Mouse (Mus musculus) neural tube, embryonic 11.5 days (tissue): ENCODE results near the gene Zfp768. TPM values are rescaled to one million over a fixed set of nuclear protein-coding genes. Genes with fewer than 3 reads are reported as not detected.
"Not testable (repeated sequence)": the region's sequence is repeated elsewhere in the genome, so short reads cannot be mapped to it uniquely, and the experiment has no call there.

ENCODE experiments used
- ATAC-seq: fragments of 200-750 bp; cut with Nextera tagmentation; 2 replicates; pipeline ENCODE4 v1.8.0; 2017; ENCODE audit warnings: moderate number of reproducible peaks, mild to moderate bottlenecking, moderate TSS enrichment, moderate library complexity; ENCODE audit not compliant: insufficient read depth, low FRiP score, low TSS enrichment
- DNase-seq: peaks from one replicate; pipeline ENCODE4 v3.0.0-alpha.2; 2015; ENCODE audit warnings: low spot score
- H3K27ac ChIP-seq: fragments of 300-500 bp; sonication (generic); 2 replicates; pipeline ENCODE4 v1.5.1; 2014; ENCODE audit warnings: low read depth, mild to moderate bottlenecking, low read length
- H3K27me3 ChIP-seq: fragments of 300-500 bp; sonication (generic); 2 replicates; pipeline ENCODE4 v1.6.1; 2014; ENCODE audit warnings: mild to moderate bottlenecking, low read length, mixed read lengths; ENCODE audit not compliant: control insufficient read depth, insufficient read depth
- H3K36me3 ChIP-seq: fragments of 300-500 bp; sonication (generic); 2 replicates; pipeline ENCODE4 v1.6.1; 2014; ENCODE audit warnings: mild to moderate bottlenecking, low read length, moderate library complexity, mixed read lengths; ENCODE audit not compliant: control insufficient read depth, insufficient read depth
- H3K4me1 ChIP-seq: fragments of 300-500 bp; sonication (generic); 2 replicates; pipeline ENCODE4 v1.6.1; 2014; ENCODE audit warnings: low read length, mixed read lengths; ENCODE audit not compliant: control insufficient read depth, insufficient read depth
- H3K4me2 ChIP-seq: fragments of 300-500 bp; sonication (generic); 2 replicates; pipeline ENCODE4 v1.6.1; 2014; ENCODE audit warnings: low read depth, mild to moderate bottlenecking, moderate library complexity
- H3K4me3 ChIP-seq: fragments of 300-500 bp; sonication (generic); 2 replicates; pipeline ENCODE4 v1.5.1; 2014; ENCODE audit warnings: low read depth, low read length
- H3K9ac ChIP-seq: fragments of 300-500 bp; sonication (generic); 2 replicates; pipeline ENCODE4 v1.6.1; 2014; ENCODE audit warnings: mild to moderate bottlenecking, low read length
- H3K9me3 ChIP-seq: fragments of 300-500 bp; sonication (generic); 2 replicates; pipeline ENCODE4 v1.6.1; 2016; ENCODE audit warnings: low read length; ENCODE audit not compliant: control insufficient read depth
- WGBS: fragments of 180-500 bp; shearing (Covaris S2); extraction: QIAGEN DNeasy Blood & Tissue Kit; methylation state at CpG from one replicate; pipeline ENCODE4 v1.1.7; 2014; 5-methylcytosine and 5-hydroxymethylcytosine counted together
- polyA plus RNA-seq: library from polyadenylated mRNA; unstranded; fragments of >200 nt; fragmentation: Nextera tagmentation; extraction: Ambion mirVana; gene quantifications from 2 replicates; pipeline ENCODE4 v1.2.1, GENCODE M21; 2014

Gene Zfp768
- polyA plus RNA-seq, 1 experiment from 2014 or later: 7.0 TPM

DNA sequence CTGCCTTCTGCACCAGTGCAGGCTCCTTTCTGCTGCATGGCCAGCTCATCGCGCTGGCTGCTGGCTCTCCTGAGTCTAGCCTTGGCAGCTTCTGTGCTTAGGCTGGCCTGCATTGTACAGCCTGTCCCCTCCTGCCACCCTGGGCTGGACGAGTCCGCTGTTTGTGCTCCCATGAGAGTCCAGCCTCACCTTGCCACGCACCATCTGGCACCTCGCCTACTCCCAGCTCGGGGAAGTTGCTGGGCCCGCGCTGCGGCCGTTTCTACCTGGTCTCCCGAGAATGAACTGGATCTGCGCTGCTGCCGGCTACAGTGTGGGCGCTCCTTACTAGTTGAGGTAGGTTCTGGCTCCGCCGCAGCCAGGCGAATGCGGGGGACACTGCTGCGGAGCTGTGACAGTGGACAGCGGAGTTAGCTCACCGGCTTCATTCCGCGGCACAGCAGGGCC, 18.1 kb upstream of the Zfp768 start:
- Histone ChIP-seq H3K4me3 (peak overlapping the region; percentile 33), H3K27me3 (peaks cover 5% of the 10 kb centered on the region; the same call in 1 of the 2 replicates), H3K27ac (no peak overlapping the region), H3K4me1 (no peaks in the 10 kb centered on the region), H3K36me3 (no peaks in the 10 kb centered on the region), H3K4me2 (peak overlapping the region; percentile 62), H3K9me3 (no peaks in the 10 kb centered on the region), H3K9ac (peak overlapping the region; percentile 59)
- ATAC-seq (no peak), DNase-seq (peak; percentile 46)
- under 1% methylated on average over 24 of the region's 24 CpGs for WGBS

GRCm38 (mm10) chr7:127362418-127362817, 17.0 kb upstream of the Zfp768 start:
- H3K27me3 ChIP-seq, H3K4me1 ChIP-seq, H3K9ac ChIP-seq, H3K9me3 ChIP-seq, H3K4me3 ChIP-seq, ATAC-seq, H3K36me3 ChIP-seq, H3K27ac ChIP-seq: not testable (repeated sequence)
- DNase-seq: peak; percentile 14
- H3K4me2 ChIP-seq: peak overlapping the region; percentile 30
- 26% methylated on average over 13 of the region's 13 CpGs for WGBS

DNA sequence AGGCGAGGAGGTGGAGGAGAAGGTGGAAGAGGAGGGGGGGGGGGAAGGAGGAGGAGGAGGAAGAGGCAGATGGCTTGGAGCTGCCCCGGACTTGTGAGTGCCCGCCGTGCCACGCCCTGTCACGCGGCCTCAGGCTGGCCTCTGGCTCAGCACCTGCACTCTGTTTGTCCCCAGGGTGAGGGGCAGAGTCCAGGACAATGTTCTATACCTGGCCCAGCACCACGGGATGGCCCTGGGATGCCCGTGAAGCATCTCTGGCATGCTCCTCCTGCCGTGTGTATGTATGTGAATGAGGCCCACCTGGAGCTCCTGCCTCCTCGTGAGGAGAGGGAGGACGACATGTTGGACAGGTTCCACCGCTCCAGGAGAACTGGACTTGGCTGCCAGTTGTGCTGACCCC, 16.1 kb upstream of the Zfp768 start:
- Histone ChIP-seq H3K4me1 (no peaks in the 10 kb centered on the region), H3K4me2 (no peak overlapping the region), H3K36me3 (no peaks in the 10 kb centered on the region), H3K27me3 (peaks cover 5% of the 10 kb centered on the region; the same call in 1 of the 2 replicates), H3K9ac (no peak overlapping the region), H3K4me3 (no peak overlapping the region), H3K9me3 (no peaks in the 10 kb centered on the region), H3K27ac (no peak overlapping the region)
- DNase-seq (no peak), ATAC-seq (no peak)
- 69% methylated on average over 13 of the region's 13 CpGs for WGBS

- Histone ChIP-seq H3K4me2 (no peak overlapping the region), H3K36me3 (no peaks in the 10 kb centered on the region), H3K27me3 (peaks cover 5% of the 10 kb centered on the region; the same call in 1 of the 2 replicates), H3K9me3 (no peaks in the 10 kb centered on the region), H3K9ac (no peak overlapping the region), H3K4me3 (no peak overlapping the region), H3K4me1 (no peaks in the 10 kb centered on the region), H3K27ac (no peak overlapping the region)
- WGBS: 81% methylated on average over 4 of the region's 4 CpGs
- ATAC-seq (no peak), DNase-seq (no peak)
Observed at GRCm38 (mm10) chr7:127360265-127360664, 14.9 kb upstream of the Zfp768 start.

- 76% methylated on average over 4 of the region's 4 CpGs for WGBS
- DNase-seq (no peak), ATAC-seq (no peak)
- H3K27ac ChIP-seq: no peak overlapping the region
- no peak overlapping the region for H3K4me3 ChIP-seq
- H3K27me3 ChIP-seq: peaks cover under 1% of the 10 kb centered on the region; the same call in 1 of the 2 replicates
- no peaks in the 10 kb centered on the region for H3K36me3 ChIP-seq
- H3K9me3 ChIP-seq: no peaks in the 10 kb centered on the region
- no peak overlapping the region for H3K4me2 ChIP-seq
- H3K9ac ChIP-seq: no peak overlapping the region
- no peaks in the 10 kb centered on the region for H3K4me1 ChIP-seq
Observed at GRCm38 (mm10) chr7:127358472-127358871, 13.1 kb upstream of the Zfp768 start.

DNA sequence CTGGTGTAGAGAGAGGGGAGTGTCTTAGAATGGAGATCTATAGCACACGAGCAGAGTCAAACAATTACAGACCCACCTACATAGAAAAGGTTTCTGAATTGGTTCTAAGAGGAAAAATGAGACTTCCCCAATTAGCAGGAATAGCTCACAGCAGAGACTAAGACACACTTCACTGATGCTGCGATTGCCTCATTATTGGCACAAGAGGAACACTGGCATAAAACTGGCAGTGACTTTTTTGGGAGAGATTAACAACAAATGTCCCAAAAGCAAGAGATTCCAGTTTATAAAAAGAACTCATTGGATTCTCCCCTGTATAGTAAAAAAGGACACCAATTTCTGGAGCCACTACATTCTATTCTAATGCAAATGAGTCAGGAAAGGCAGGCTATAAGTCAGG, 12.5 kb upstream of the Zfp768 start:
- Histone ChIP-seq H3K27ac (no peak overlapping the region), H3K4me2 (no peak overlapping the region), H3K9ac (no peak overlapping the region), H3K36me3 (no peaks in the 10 kb centered on the region), H3K9me3 (no peaks in the 10 kb centered on the region), H3K27me3 (no peaks in the 10 kb centered on the region), H3K4me1 (no peaks in the 10 kb centered on the region), H3K4me3 (no peak overlapping the region)
- no peak for DNase-seq
- WGBS: 73% methylated on average over 2 of the region's 2 CpGs
- ATAC-seq: no peak

- ATAC-seq (no peak), DNase-seq (no peak)
- Histone ChIP-seq H3K4me2 (no peak overlapping the region), H3K4me3 (no peak overlapping the region), H3K36me3 (no peaks in the 10 kb centered on the region), H3K9me3 (no peaks in the 10 kb centered on the region), H3K4me1 (no peaks in the 10 kb centered on the region), H3K27ac (no peak overlapping the region), H3K27me3 (no peaks in the 10 kb centered on the region), H3K9ac (no peak overlapping the region)
- 63% methylated on average over 3 of the region's 3 CpGs for WGBS
Observed at GRCm38 (mm10) chr7:127355796-127356195, 10.4 kb upstream of the Zfp768 start.

GRCm38 (mm10) chr7:127351230-127352004, 6.0 kb upstream of the Zfp768 start:
- ATAC-seq: no peak
- no peak for DNase-seq
- WGBS: 92% methylated on average over 5 of the region's 5 CpGs

GRCm38 (mm10) chr7:127346676-127347075, 1.3 kb upstream of the Zfp768 start:
- Histone ChIP-seq H3K4me3 (peak overlapping the region; percentile 95; the same call in 1 of the 2 replicates), H3K27ac (no peak overlapping the region), H3K4me1 (peaks cover 5% of the 10 kb centered on the region; the same call in 1 of the 2 replicates), H3K9ac (no peak overlapping the region), H3K36me3 (peaks cover 3% of the 10 kb centered on the region; the same call in 1 of the 2 replicates), H3K4me2 (peak overlapping the region; percentile 85), H3K9me3 (no peaks in the 10 kb centered on the region), H3K27me3 (no peaks in the 10 kb centered on the region)
- DNase-seq (no peak), ATAC-seq (no peak)
- 13% methylated on average over 8 of the region's 8 CpGs for whole genome bisulfite sequencing

More at GRCm38 (mm10) chr7:127351230-127352004, 6.0 kb upstream of the Zfp768 start:
- H3K36me3 ChIP-seq: no peaks in the 10 kb centered on the region
- no peak overlapping the region for H3K4me3 ChIP-seq
- H3K9ac ChIP-seq: no peak overlapping the region
- no peaks in the 10 kb centered on the region for H3K9me3 ChIP-seq
- no peaks in the 10 kb centered on the region for H3K27me3 ChIP-seq
- no peaks in the 10 kb centered on the region for H3K4me1 ChIP-seq
- no peak overlapping the region for H3K4me2 ChIP-seq
- H3K27ac ChIP-seq: no peak overlapping the region
